Mouse (Mus musculus) CD8-positive naive resting alpha-beta T cell, adult 2 months (primary cell): ENCODE results near the gene Sh2d5.
A peak's percentile ranks its signal among the peaks of the same experiment; 100 is the strongest.

ENCODE experiments used
- DNase-seq, 2 experiments: peaks; one replicate each; pipeline ENCODE4 v3.0.0; 2022; ENCODE audit warnings: low read depth in 2 of 2, low spot score in 2 of 2

The Sh2d5 gene

GRCm38 (mm10) chr4:138259482-138259881, 9.3 kb downstream of the Sh2d5 start:
- DNase-seq: no peak

GRCm38 (mm10) chr4:138261843-138262681, 11.9 kb downstream of the Sh2d5 start:
- peak; percentile 69 to 81 for DNase-seq

DNA sequence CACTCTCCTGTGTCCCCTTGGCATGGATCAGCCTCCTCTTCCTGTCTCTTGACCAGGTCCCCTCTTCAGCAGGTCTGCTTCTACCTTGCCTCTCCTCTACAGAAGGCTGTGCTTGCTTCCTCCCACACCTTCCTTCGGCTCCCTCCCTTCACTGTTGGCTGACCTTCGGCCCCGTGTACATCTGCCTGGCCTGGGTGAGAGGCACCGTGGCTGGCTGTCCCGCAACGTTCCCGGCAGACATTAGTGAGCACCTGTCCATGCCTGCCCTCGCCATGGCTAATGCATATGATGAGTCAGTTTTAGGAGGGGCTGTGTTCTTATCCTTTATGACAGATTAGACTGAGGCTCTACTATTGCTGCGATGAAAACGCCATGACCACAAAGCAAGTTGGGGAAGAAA, 17.7 kb downstream of the Sh2d5 start:
- DNase-seq: no peak

GRCm38 (mm10) chr4:138272011-138272997, 22.1 kb downstream of the Sh2d5 start:
- DNase-seq: no peak

GRCm38 (mm10) chr4:138278346-138278745, 28.1 kb downstream of the Sh2d5 start:
- DNase-seq: no peak

DNA sequence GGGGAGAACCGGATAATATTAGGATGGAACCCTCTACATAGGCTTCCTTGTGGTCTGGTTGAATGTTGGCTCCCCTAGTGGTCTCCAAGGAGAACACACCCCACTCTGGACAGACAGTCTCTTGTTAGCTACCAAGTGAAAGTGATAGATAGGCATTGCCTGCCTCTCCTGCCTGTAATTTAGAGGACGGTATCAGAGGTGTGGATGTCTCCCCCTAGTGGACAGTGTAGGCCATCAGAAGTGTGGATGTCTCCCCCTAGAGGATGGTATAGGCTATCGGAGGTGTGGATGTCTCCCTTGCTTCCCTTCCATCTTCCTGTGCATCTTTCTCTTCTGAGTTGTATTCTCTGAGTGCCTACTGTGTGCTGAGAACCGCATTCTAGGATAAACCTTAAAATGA, 32.6 kb downstream of the Sh2d5 start:
- DNase-seq: peak; percentile 77 to 83

- no peak for DNase-seq
These were observed 36.2 kb downstream of the Sh2d5 start for GRCm38 (mm10) chr4:138286411-138286810.

DNA sequence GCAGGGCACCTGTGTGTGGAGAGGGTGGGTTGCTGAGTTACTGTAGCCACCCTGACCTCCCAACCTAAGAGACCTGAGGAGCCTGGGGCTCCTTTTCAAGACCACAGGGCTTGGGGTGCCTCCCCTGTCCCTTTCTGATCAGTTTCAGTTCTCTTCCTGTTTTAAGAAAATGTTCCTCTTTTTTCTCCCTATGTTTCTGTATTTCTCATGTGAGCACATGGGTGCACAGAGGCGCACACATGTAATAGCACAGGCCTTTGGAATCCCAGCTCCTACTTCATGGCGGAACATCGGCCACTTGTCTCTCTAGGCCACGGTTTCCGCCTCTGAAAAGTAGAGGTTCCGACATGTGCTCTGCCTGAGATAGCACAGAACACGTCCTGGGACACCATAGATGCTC, 38.5 kb downstream of the Sh2d5 start:
- DNase-seq: no peak

DNA sequence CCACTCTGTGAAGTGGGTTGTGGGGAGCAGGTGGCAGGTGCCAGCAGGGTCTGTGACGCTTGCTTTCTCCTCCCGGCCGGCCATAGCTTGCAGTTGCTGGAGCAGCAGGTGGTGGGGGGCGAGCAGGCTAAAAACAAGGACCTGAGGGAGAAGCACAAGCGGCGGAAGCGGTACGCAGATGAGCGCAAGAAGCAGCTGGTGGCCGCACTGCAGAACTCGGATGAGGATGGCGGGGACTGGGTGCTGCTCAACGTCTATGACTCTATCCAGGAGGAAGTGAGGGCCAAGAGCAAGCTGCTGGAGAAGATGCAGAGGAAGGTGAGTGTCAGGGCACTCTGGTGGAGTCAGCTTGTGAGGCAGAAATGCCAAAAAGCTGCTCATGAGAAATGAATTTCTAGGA, 41.8 kb downstream of the Sh2d5 start:
- DNase-seq: no peak

GRCm38 (mm10) chr4:138293261-138293948, 43.2 kb downstream of the Sh2d5 start:
- DNase-seq: no peak

DNA sequence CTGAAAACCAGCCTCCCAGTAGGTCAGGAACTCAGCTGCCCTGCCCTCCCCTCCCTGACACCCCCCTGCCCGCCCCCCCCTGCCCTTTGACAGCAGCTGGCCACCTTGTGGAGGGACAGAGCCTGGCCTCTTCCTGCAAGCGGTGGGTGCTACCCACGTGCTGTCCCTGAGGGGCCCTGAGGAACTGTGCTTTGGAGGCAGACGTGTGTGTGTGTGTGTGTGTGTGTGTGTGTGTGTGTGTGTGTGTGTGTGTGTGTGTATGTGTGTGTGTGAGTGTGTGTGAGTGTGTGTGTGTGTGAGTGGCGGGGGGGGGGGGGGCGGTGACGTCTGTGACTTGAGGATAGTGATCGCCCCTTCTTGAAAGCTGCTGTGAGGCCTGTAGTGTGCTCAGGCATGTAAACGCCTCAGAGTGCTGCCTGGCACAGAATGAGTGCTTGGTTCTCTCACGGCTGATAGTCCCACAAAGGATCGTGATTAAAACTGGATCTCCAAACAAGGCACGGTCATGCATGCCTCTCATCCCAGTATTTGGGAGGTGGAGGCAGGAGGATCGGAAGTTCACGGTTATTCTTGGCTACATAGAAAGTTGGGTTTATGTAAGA, 43.8 kb downstream of the Sh2d5 start:
- no peak for DNase-seq

GRCm38 (mm10) chr4:138301271-138301780, 51.1 kb downstream of the Sh2d5 start:
- no peak for DNase-seq

GRCm38 (mm10) chr4:138303011-138303410, 52.8 kb downstream of the Sh2d5 start:
- no peak for DNase-seq

DNA sequence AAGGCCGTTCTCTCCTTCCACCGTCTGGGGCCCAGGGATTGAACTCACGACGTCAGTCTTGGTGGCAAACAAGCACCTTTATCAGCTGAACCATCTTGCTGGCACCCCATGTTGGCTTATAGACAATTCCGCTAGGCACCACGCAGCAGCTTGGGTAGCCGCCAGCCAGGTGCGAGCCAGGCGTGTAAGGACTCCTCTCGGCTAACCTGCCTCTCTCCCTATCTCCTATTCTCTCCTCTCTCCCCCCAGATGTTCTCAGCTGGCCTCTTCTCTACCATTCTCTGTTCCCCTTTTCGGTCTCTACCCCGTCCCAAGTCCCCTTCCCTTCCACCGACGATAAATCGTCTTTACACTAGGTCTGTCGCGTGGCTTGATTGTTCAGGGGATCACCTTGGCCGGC, 53.5 kb downstream of the Sh2d5 start:
- DNase-seq: no peak

DNA sequence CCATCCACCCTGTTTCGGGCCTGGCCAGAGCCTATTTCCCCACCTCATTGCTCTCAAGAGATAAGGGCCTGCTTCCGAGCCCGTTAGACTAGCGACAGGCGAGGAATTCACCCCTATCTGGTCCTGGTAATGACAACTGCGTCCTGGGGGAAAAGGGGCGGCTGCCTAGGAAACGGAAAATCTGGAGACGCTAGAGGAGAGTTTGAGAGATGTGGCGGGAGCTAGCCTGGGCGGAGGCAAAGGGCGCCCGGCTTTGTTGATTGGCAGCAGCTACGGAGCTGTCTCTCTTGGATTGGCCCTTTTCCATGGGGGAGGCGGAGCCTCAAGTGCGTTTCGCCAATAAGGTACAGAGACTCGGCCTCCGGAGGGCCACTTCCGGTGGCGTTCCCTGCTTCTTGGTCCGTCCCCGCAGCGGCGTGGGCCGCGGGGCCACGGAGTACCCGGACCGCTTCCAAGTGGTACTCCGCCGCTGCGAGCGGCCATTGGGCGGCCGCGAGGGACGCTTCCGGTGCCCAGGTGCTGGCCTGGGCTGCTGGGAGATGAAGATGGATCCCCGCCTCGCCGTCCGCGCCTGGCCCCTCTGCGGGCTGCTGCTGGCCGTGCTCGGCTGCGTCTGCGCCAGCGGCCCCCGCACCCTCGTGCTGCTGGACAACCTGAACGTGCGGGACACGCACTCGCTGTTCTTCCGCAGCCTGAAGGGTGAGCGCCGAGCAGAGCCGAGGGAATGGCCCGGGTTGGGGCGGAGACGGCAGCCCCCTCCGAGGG, 54.3 kb downstream of the Sh2d5 start, which contains the start of gene Ddost:
TSS of gene Ddost (plus strand) at position 391 of the 765 bp plus-strand sequence.
- peak; percentile 94 for DNase-seq

DNA sequence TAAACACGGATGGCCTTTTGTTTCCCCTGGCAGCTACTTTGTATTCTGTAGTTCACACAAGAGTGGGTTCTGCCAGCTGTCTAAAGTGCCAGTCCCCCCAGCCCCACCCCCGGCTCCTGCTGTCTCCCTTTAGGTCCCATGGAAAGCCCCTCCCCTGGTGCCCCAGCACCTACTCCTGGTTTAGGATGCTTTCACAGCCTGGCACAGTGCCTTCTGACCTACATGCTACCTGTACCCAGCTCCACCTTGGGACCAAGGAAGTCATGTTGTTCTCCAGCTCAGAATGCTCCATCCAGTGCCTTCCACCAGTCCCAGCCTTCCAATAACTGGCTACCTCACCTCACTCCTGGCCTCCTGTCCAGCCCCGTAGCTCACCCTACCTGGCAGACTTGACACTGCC, 56.8 kb downstream of the Sh2d5 start:
- DNase-seq: no peak

GRCm38 (mm10) chr4:138307739-138308138, 57.5 kb downstream of the Sh2d5 start:
- DNase-seq: no peak

DNA sequence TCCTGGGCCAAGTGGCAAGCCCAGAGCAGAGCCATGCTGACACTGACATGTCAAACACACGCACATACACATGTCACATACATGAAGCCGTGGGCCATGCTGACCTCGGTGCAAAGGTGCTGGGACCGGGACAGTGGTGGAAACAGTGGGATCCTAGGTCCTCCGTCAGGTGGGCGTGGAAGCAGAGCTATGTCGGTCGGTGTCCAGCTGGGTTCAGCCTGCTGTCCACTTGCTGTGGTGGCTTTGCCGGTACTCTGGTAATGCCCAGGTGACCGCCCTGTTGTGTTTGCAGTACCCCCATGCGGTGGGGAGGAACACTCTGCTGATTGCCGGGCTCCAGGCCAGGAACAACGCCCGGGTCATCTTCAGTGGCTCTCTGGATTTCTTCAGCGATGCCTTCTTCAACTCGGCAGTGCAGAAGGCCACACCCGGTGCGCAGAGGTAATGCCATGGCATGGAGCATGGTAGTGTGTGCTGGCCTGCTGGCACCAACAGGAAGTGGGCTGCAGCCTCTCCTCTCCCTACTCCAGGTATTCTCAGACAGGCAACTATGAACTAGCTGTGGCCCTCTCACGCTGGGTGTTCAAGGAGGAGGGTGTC, 60.2 kb downstream of the Sh2d5 start:
- no peak for DNase-seq
